Mouse (Mus musculus): ENCODE results near the gene Cdh1. TPM values are rescaled to one million over a fixed set of nuclear protein-coding genes. Genes with fewer than 3 reads are reported as not detected.

Cdh1 gene
- total RNA-seq, 1 experiment = 254 TPM

GRCm38 (mm10) chr8:106619549-106620245 lies 16.5 kb downstream of the Cdh1 start:
- Histone ChIP-seq H3K4me3 (ENCODE audit: insufficient read depth in 1 of 2, low read depth in 1 of 2, low read length in 2 of 2, poor library complexity in 1 of 2, severe bottlenecking in 1 of 2) (peak overlapping the region; percentile 27 to 52), H3K4me1 (ENCODE audit: control insufficient read depth in 2 of 2, insufficient read depth in 2 of 2, low read length in 2 of 2, poor library complexity in 1 of 2) (peaks cover 27 to 32% of the 10 kb centered on the region in 2 experiments), H3K36me3 (ENCODE audit: control insufficient read depth, insufficient read depth, low read length, poor library complexity, severe bottlenecking) (peaks cover 2% of the 10 kb centered on the region; the same call in 1 of the 2 replicates), H3K9ac (ENCODE audit: insufficient read depth, low read depth, low read length, poor library complexity, severe bottlenecking) (peak overlapping the region; percentile 61), H3K27ac (ENCODE audit: insufficient read depth, low read depth, low read length, poor library complexity, severe bottlenecking) (peak overlapping the region; percentile 92), H3K9me3 (ENCODE audit: control insufficient read depth, insufficient read depth, low read depth, low read length) (no peaks in the 10 kb centered on the region)
- peak; percentile 86 for DNase-seq (ENCODE audit: low read depth, low spot score)
- no peak for TF ChIP-seq CHD2 (IDR thresholded peaks at IDR 0.05; ENCODE audit: low read depth, low read length)
- TF ChIP-seq MAFK (IDR thresholded peaks at IDR 0.05; ENCODE audit: insufficient read depth, low read depth, low read length) = no peak
- TF ChIP-seq ZC3H11A (IDR thresholded peaks at IDR 0.05; ENCODE audit: borderline replicate concordance, low read depth, low read length) = no peak
- no peak for TF ChIP-seq ZNF384 (IDR thresholded peaks at IDR 0.05; ENCODE audit: low read depth, low read length)
- TF ChIP-seq HCFC1 (IDR thresholded peaks at IDR 0.05; ENCODE audit: borderline replicate concordance, insufficient read depth, low read length) = no peak
- in situ Hi-C loops (cut with MboI; ENCODE audit: low sequenced_read_pairs in 2 of 2, unreplicated experiment in 2 of 2) = no loop called here

DNA sequence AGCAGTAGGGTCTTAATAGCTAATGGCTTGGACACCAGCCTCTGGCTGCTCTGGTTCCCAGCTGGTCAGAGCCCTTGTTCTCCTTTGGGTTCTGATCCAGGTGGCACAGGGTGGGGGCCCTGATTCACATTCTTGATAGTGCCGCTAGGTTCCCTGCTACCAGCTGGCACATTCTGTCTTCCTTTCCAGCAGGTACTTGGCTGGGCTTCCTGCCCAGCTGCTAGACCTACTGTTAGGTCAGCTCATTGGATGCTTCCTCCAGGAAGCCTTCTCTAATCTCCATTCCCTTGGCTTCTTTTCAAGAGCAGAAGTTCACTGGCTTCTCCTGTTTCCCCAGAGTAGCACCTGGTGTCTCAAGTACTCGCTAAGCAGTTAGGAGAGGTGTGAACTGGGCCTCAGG lies 17.3 kb downstream of the Cdh1 start:
- Histone ChIP-seq H3K4me3 (ENCODE audit: insufficient read depth in 1 of 2, low read depth in 1 of 2, low read length in 2 of 2, poor library complexity in 1 of 2, severe bottlenecking in 1 of 2) (peak overlapping the region in 1 of 2 experiments; percentile 52; a peak in 2 of 4 replicates), H3K27ac (ENCODE audit: insufficient read depth, low read depth, low read length, poor library complexity, severe bottlenecking) (peak overlapping the region; percentile 85), H3K9ac (ENCODE audit: insufficient read depth, low read depth, low read length, poor library complexity, severe bottlenecking) (peak overlapping the region; percentile 61; the same call in 1 of the 2 replicates), H3K36me3 (ENCODE audit: control insufficient read depth, insufficient read depth, low read length, poor library complexity, severe bottlenecking) (no peaks in the 10 kb centered on the region; the same call in 1 of the 2 replicates), H3K4me1 (ENCODE audit: control insufficient read depth in 2 of 2, insufficient read depth in 2 of 2, low read length in 2 of 2, poor library complexity in 1 of 2) (peaks cover 20 to 25% of the 10 kb centered on the region in 2 experiments), H3K9me3 (ENCODE audit: control insufficient read depth, insufficient read depth, low read depth, low read length) (no peaks in the 10 kb centered on the region)
- in situ Hi-C loops (cut with MboI; ENCODE audit: low sequenced_read_pairs in 2 of 2, unreplicated experiment in 2 of 2) = no loop called here
- no peak for DNase-seq (ENCODE audit: low read depth, low spot score)
- no peak for TF ChIP-seq ZC3H11A (IDR thresholded peaks at IDR 0.05; ENCODE audit: borderline replicate concordance, low read depth, low read length)
- no peak for TF ChIP-seq ZNF384 (IDR thresholded peaks at IDR 0.05; ENCODE audit: low read depth, low read length)
- TF ChIP-seq MAFK (IDR thresholded peaks at IDR 0.05; ENCODE audit: insufficient read depth, low read depth, low read length) = no peak
- no peak for TF ChIP-seq HCFC1 (IDR thresholded peaks at IDR 0.05; ENCODE audit: borderline replicate concordance, insufficient read depth, low read length)
- TF ChIP-seq CHD2 (IDR thresholded peaks at IDR 0.05; ENCODE audit: low read depth, low read length) = no peak

DNA sequence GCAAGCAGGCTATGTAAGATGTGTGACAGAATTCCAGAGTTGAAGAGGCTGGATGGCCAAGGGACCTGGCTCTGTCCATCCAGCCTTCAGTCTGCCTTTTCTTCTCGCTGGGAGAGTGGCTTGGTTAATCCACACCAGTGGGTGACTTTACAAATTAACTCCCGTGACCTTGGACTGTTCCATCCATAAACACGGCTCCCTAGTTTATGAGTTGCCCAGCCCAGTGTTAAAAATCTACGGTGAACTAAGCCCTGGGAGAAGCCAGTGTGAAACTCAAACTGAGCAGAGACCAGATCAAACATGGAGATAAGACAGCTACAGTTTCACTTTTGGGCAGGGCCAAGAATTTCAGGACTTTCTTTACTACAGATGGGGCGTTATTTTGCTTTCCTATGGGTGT lies 19.9 kb downstream of the Cdh1 start:
- Histone ChIP-seq H3K4me3 (ENCODE audit: insufficient read depth in 1 of 2, low read depth in 1 of 2, low read length in 2 of 2, poor library complexity in 1 of 2, severe bottlenecking in 1 of 2) (no peak overlapping the region), H3K9ac (ENCODE audit: insufficient read depth, low read depth, low read length, poor library complexity, severe bottlenecking) (no peak overlapping the region), H3K4me1 (ENCODE audit: control insufficient read depth in 2 of 2, insufficient read depth in 2 of 2, low read length in 2 of 2, poor library complexity in 1 of 2) (peaks cover 7 to 21% of the 10 kb centered on the region in 2 experiments; a peak in 2 of 4 replicates), H3K9me3 (ENCODE audit: control insufficient read depth, insufficient read depth, low read depth, low read length) (no peaks in the 10 kb centered on the region), H3K27ac (ENCODE audit: insufficient read depth, low read depth, low read length, poor library complexity, severe bottlenecking) (no peak overlapping the region), H3K36me3 (ENCODE audit: control insufficient read depth, insufficient read depth, low read length, poor library complexity, severe bottlenecking) (peaks cover 3% of the 10 kb centered on the region; the same call in 1 of the 2 replicates)
- in situ Hi-C loops (cut with MboI; ENCODE audit: low sequenced_read_pairs in 2 of 2, unreplicated experiment in 2 of 2) = no loop called here
- no peak for DNase-seq (ENCODE audit: low read depth, low spot score)
- no peak for TF ChIP-seq ZC3H11A (IDR thresholded peaks at IDR 0.05; ENCODE audit: borderline replicate concordance, low read depth, low read length)
- TF ChIP-seq CHD2 (IDR thresholded peaks at IDR 0.05; ENCODE audit: low read depth, low read length) = no peak
- no peak for TF ChIP-seq ZNF384 (IDR thresholded peaks at IDR 0.05; ENCODE audit: low read depth, low read length)
- no peak for TF ChIP-seq HCFC1 (IDR thresholded peaks at IDR 0.05; ENCODE audit: borderline replicate concordance, insufficient read depth, low read length)
- TF ChIP-seq MAFK (IDR thresholded peaks at IDR 0.05; ENCODE audit: insufficient read depth, low read depth, low read length) = no peak

DNA sequence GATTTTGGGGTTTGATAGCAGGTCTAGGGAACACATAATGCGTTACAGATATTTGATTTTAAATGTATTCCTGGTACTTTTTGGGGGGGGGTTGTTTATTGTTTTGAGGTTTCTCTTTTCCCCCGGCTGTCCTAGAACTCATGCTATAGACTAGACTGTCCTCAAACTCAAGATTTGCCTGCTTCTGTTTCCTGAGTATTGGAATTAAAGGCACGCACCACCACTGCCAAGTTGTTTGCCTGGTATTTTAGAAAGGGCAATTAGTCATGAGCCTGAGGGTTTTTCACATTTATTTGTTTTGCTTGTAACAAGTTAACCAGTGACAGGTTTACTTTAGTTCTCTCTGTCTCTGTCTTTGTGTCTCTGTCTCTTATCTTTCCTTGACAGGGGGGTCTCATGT lies 20.3 kb downstream of the Cdh1 start:
- Histone ChIP-seq H3K4me1 (ENCODE audit: control insufficient read depth in 2 of 2, insufficient read depth in 2 of 2, low read length in 2 of 2, poor library complexity in 1 of 2) (peaks cover 4 to 25% of the 10 kb centered on the region in 2 experiments; a peak in 2 of 4 replicates), H3K9ac (ENCODE audit: insufficient read depth, low read depth, low read length, poor library complexity, severe bottlenecking) (no peak overlapping the region), H3K27ac (ENCODE audit: insufficient read depth, low read depth, low read length, poor library complexity, severe bottlenecking) (no peak overlapping the region), H3K36me3 (ENCODE audit: control insufficient read depth, insufficient read depth, low read length, poor library complexity, severe bottlenecking) (peaks cover 3% of the 10 kb centered on the region; the same call in 1 of the 2 replicates), H3K4me3 (ENCODE audit: insufficient read depth in 1 of 2, low read depth in 1 of 2, low read length in 2 of 2, poor library complexity in 1 of 2, severe bottlenecking in 1 of 2) (no peak overlapping the region), H3K9me3 (ENCODE audit: control insufficient read depth, insufficient read depth, low read depth, low read length) (no peaks in the 10 kb centered on the region)
- TF ChIP-seq CHD2 (IDR thresholded peaks at IDR 0.05; ENCODE audit: low read depth, low read length) (no peak), HCFC1 (IDR thresholded peaks at IDR 0.05; ENCODE audit: borderline replicate concordance, insufficient read depth, low read length) (no peak), ZC3H11A (IDR thresholded peaks at IDR 0.05; ENCODE audit: borderline replicate concordance, low read depth, low read length) (no peak), ZNF384 (IDR thresholded peaks at IDR 0.05; ENCODE audit: low read depth, low read length) (no peak)
- no peak for DNase-seq (ENCODE audit: low read depth, low spot score)
- in situ Hi-C loops (cut with MboI; ENCODE audit: low sequenced_read_pairs in 2 of 2, unreplicated experiment in 2 of 2) = no loop called here
